Mouse (Mus musculus) CH12.LX (cell line): ENCODE results near the gene Cdh26. TPM values are rescaled to one million over a fixed set of nuclear protein-coding genes. Genes with fewer than 3 reads are reported as not detected.

Experiments
- DNase-seq: peaks from one replicate; pipeline ENCODE4 v3.0.0-alpha.2; 2013; ENCODE audit errors: extremely low read depth
- H3K27ac ChIP-seq: 2 replicates; pipeline ENCODE4 v1.5.1; 2012; ENCODE audit warnings: low read depth, mild to moderate bottlenecking, control low read depth, moderate library complexity; ENCODE audit not compliant: insufficient read depth
- H3K27me3 ChIP-seq: replicated peaks from 2 replicates; pipeline ENCODE3; 2012; ENCODE audit warnings: inconsistent platforms
- H3K36me3 ChIP-seq, 2 experiments: replicated peaks in 1 of 2; 2 replicates each; pipeline versions ENCODE3 to v1.6.1; 2012; ENCODE audit warnings: inconsistent platforms in 1 of 2, low read length in 1 of 2, mild to moderate bottlenecking in 1 of 2, mixed read lengths in 1 of 2, moderate library complexity in 1 of 2; ENCODE audit not compliant: control insufficient read depth in 1 of 2, insufficient read depth in 1 of 2
- H3K4me1 ChIP-seq, 2 experiments: 2 replicates each; pipeline ENCODE4 v1.6.1; 2012; ENCODE audit warnings: inconsistent platforms in 1 of 2, moderate library complexity in 1 of 2; ENCODE audit not compliant: insufficient read depth in 2 of 2, control insufficient read depth in 1 of 2
- H3K4me2 ChIP-seq: 2 replicates; pipeline ENCODE4 v1.6.1; 2012; ENCODE audit warnings: low read depth, mild to moderate bottlenecking, control low read depth; ENCODE audit not compliant: poor library complexity, insufficient read depth, severe bottlenecking
- H3K4me3 ChIP-seq, 3 experiments: fragments of 150-350 bp in 1 of 3; sonication (generic) in 1 of 3; replicated peaks in 1 of 3; 2 replicates each; pipeline versions ENCODE3 to v1.5.1; 2011 to 2012; ENCODE audit warnings: low read depth in 2 of 3, low read length in 2 of 3, mild to moderate bottlenecking in 2 of 3, moderate library complexity in 2 of 3, control low read depth in 1 of 3, improper control_type of control experiment in 1 of 3, inconsistent platforms in 1 of 3, mixed read lengths in 1 of 3; ENCODE audit not compliant: poor library complexity in 1 of 3
- H3K79me2 ChIP-seq: replicated peaks from 2 replicates; pipeline ENCODE4 v1.6.1; 2012; ENCODE audit warnings: mild to moderate bottlenecking, moderate library complexity; ENCODE audit not compliant: control insufficient read depth, poor library complexity, insufficient read depth, severe bottlenecking; ENCODE audit errors: extremely low read depth
- H3K9ac ChIP-seq: 2 replicates; pipeline ENCODE4 v1.6.1; 2012; ENCODE audit warnings: low read depth, mild to moderate bottlenecking, control low read depth, moderate library complexity; ENCODE audit not compliant: insufficient read depth
- H3K9me3 ChIP-seq: replicated peaks from 2 replicates; pipeline ENCODE3; 2012; ENCODE audit warnings: low read length, inconsistent platforms, mixed read lengths
- CHD1 ChIP-seq: IDR thresholded peaks from 2 replicates; pipeline ENCODE4 v1.6.1; 2012; ENCODE audit warnings: low read depth, low read length, improper control_type of control experiment, inconsistent platforms
- CTCF ChIP-seq, 2 experiments: IDR thresholded peaks in 1 of 2; conservative IDR thresholded peaks in 1 of 2; 2 replicates each; pipeline ENCODE4 v1.5.1; 2011 to 2012; ENCODE audit warnings: low read depth in 2 of 2, low read length in 2 of 2, improper control_type of control experiment in 1 of 2, inconsistent platforms in 1 of 2, mild to moderate bottlenecking in 1 of 2, moderate library complexity in 1 of 2
- E2F4 ChIP-seq: IDR thresholded peaks from 2 replicates; pipeline ENCODE4 v1.6.1; 2011; ENCODE audit warnings: low read depth, low read length, improper control_type of control experiment; ENCODE audit not compliant: insufficient replicate concordance
- ELF1 ChIP-seq: IDR thresholded peaks from 2 replicates; pipeline ENCODE4 v1.6.1; 2014; ENCODE audit warnings: low read depth, mild to moderate bottlenecking, inconsistent platforms, low read length, improper control_type of control experiment
- GABPA ChIP-seq: IDR thresholded peaks from 2 replicates; pipeline ENCODE4 v1.6.1; 2012; ENCODE audit warnings: low read depth, low read length, improper control_type of control experiment, inconsistent platforms; ENCODE audit not compliant: insufficient replicate concordance
- HCFC1 ChIP-seq: IDR thresholded peaks from 2 replicates; pipeline ENCODE4 v1.6.1; 2012; ENCODE audit warnings: low read depth, mild to moderate bottlenecking, inconsistent platforms, low read length, improper control_type of control experiment
- IRF4 ChIP-seq: IDR thresholded peaks from 2 replicates; pipeline ENCODE4 v1.6.1; 2014; ENCODE audit warnings: low read depth, mild to moderate bottlenecking, inconsistent platforms, low read length, improper control_type of control experiment
- JUN ChIP-seq: IDR thresholded peaks from 2 replicates; pipeline ENCODE4 v1.6.1; 2011; ENCODE audit warnings: low read depth, mild to moderate bottlenecking, low read length, improper control_type of control experiment, moderate library complexity; ENCODE audit not compliant: insufficient read depth
- JUND ChIP-seq: conservative IDR thresholded peaks from 2 replicates; pipeline ENCODE4 v1.6.1; 2011; ENCODE audit warnings: low read depth, low read length, improper control_type of control experiment
- MEF2A ChIP-seq: IDR thresholded peaks from 2 replicates; pipeline ENCODE4 v1.6.1; 2014; ENCODE audit warnings: low read depth, mild to moderate bottlenecking, inconsistent platforms, low read length, improper control_type of control experiment, borderline replicate concordance
- MYC ChIP-seq: IDR thresholded peaks from 2 replicates; pipeline ENCODE4 v1.6.1; 2011; ENCODE audit warnings: low read depth, mild to moderate bottlenecking, improper control_type of control experiment, low read length
- NELFE ChIP-seq: IDR thresholded peaks from 2 replicates; pipeline ENCODE4 v1.6.1; 2011; ENCODE audit warnings: low read depth, low read length, improper control_type of control experiment
- PAX5 ChIP-seq: IDR thresholded peaks from 2 replicates; pipeline ENCODE4 v1.6.1; 2012; ENCODE audit warnings: low read length, inconsistent platforms, mixed read lengths
- RCOR1 ChIP-seq: conservative IDR thresholded peaks from 2 replicates; pipeline ENCODE4 v1.6.1; 2012; ENCODE audit warnings: low read depth, mild to moderate bottlenecking, inconsistent platforms, low read length, improper control_type of control experiment
- SIN3A ChIP-seq: IDR thresholded peaks from 2 replicates; pipeline ENCODE4 v1.6.1; 2012; ENCODE audit warnings: low read length, improper control_type of control experiment, inconsistent platforms
- TCF12 ChIP-seq: IDR thresholded peaks from 2 replicates; pipeline ENCODE4 v1.6.1; 2014; ENCODE audit warnings: low read depth, mild to moderate bottlenecking, inconsistent platforms, low read length, improper control_type of control experiment
- USF1 ChIP-seq: IDR thresholded peaks from 2 replicates; pipeline ENCODE4 v1.6.1; 2014; ENCODE audit warnings: low read depth, mild to moderate bottlenecking, inconsistent platforms, low read length, improper control_type of control experiment
- USF2 ChIP-seq: conservative IDR thresholded peaks from 2 replicates; pipeline ENCODE4 v1.6.1; 2011; ENCODE audit warnings: low read depth, low read length, improper control_type of control experiment
- ZMIZ1 ChIP-seq: IDR thresholded peaks from 2 replicates; pipeline ENCODE4 v1.6.1; 2012; ENCODE audit warnings: low read depth, mild to moderate bottlenecking, inconsistent platforms, low read length, improper control_type of control experiment
- ZNF384 ChIP-seq: IDR thresholded peaks from 2 replicates; pipeline ENCODE4 v1.6.1; 2012; ENCODE audit warnings: low read depth, low read length, improper control_type of control experiment, inconsistent platforms
- dilution Hi-C: fragments of 300-500 bp; cut with MboI; formaldehyde crosslinking; loops from 2 replicates; pipeline ENCODE4 v1.14.3; 2020; ENCODE audit warnings: low sequenced_read_pairs; ENCODE audit not compliant: extremely low pct_unique_long_range_greater_than_20kb, extremely low pct_ligation_motif_present
- in situ Hi-C: fragments of 300-500 bp; cut with MboI; formaldehyde crosslinking; loops from 3 replicates; pipeline ENCODE4 v1.14.3; 2019; ENCODE audit warnings: low sequenced_read_pairs, low pct_ligation_motif_present, low pct_unique_long_range_greater_than_20kb, mixed read lengths
- polyA plus RNA-seq: library from polyadenylated mRNA; unstranded; fragments of >175 nt; gene quantifications from 2 replicates; pipeline ENCODE4 v1.2.1, GENCODE M21; 2012; ENCODE audit warnings: low read depth; ENCODE audit not compliant: insufficient read length
- total RNA-seq, 2 experiments: library from RNA; depleted of rRNA; stranded (reverse); fragments of 300-350 nt in 1 of 2; fragments of >200 nt in 1 of 2; gene quantifications; 2 replicates each; pipeline ENCODE4 v1.2.3; 2012 to 2014

The Cdh26 gene
- total and polyA plus RNA-seq, 3 experiments: not detected

DNA sequence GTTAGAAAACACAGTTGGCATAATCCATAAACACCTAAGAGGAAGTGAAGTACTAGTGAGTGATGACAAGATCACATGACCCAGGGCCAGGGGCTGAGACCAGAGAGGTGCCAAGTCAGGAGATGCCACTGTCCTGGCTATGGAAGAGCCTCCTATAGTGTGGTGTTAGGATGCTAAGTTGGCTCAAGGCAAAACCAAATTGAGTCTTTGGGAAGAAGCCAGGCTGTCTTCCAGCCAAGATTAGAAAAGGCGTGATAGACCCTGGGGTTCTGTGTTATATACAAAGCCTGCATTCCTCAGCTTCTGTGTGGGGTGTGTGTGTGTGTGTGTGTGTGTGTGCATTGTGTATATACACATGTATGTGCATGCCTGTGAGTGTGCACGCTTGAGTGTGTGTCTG lies 48.7 kb downstream of the Cdh26 start:
- Histone ChIP-seq H3K4me3 (no peak overlapping the region), H3K27ac (no peak overlapping the region), H3K27me3 (peaks cover 25% of the 10 kb centered on the region), H3K9me3 (peaks cover 10% of the 10 kb centered on the region), H3K4me2 (no peak overlapping the region), H3K9ac (no peak overlapping the region), H3K4me1 (no peaks in the 10 kb centered on the region), H3K79me2 (no peaks in the 10 kb centered on the region), H3K36me3 (no peaks in the 10 kb centered on the region)
- dilution Hi-C loops (no loop called here), in situ Hi-C loops (no loop called here)
- no peak for DNase-seq
- TF ChIP-seq IRF4 (no peak), USF2 (no peak), TCF12 (no peak), ZNF384 (no peak), SIN3A (no peak), USF1 (no peak), GABPA (no peak), HCFC1 (no peak), NELFE (no peak), MEF2A (no peak)

DNA sequence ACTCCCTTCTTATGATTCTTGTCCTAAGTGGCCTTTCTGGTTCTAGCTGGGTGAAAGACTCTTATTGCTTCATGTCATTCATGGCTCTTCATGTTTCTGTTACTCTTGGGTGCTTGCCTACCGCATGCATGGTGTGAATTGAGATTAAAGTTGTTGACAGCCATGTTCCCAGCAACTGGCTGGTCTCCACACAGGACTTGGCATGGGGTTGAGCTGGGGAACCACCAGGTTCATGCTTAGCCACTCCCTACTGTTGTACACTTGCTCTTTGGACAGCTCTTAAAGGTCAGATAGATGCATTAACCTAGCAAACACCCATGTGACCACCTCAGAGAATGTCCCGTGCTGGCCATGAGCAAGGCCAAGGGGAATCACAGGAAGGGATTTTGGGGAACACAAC lies 50.6 kb downstream of the Cdh26 start:
- H3K9ac ChIP-seq: no peak overlapping the region
- peaks cover 31% of the 10 kb centered on the region for H3K27me3 ChIP-seq
- no peak overlapping the region for H3K4me3 ChIP-seq
- dilution Hi-C loops: no loop called here
- H3K4me1 ChIP-seq: no peaks in the 10 kb centered on the region
- TF ChIP-seq PAX5 (no peak), CHD1 (no peak), ELF1 (no peak), RCOR1 (no peak), E2F4 (no peak), MYC (no peak), JUND (no peak), MEF2A (no peak), HCFC1 (no peak), IRF4 (no peak), ZMIZ1 (no peak), JUN (no peak), CTCF (conservative IDR thresholded peaks at IDR 0.05 in 1 of 2, IDR thresholded peaks at IDR 0.05 in 1 of 2; ENCODE audit: low read depth in 2 of 2, low read length in 2 of 2) (no peak), TCF12 (no peak), ZNF384 (no peak), NELFE (no peak)
- DNase-seq: no peak
- H3K36me3 ChIP-seq: no peaks in the 10 kb centered on the region
- H3K9me3 ChIP-seq: peaks cover 3% of the 10 kb centered on the region
- in situ Hi-C loops: no loop called here
- no peak overlapping the region for H3K27ac ChIP-seq
- H3K4me2 ChIP-seq: no peak overlapping the region
- no peaks in the 10 kb centered on the region for H3K79me2 ChIP-seq
